Mouse (Mus musculus): Measurements from ENCODE around the gene Clip2.

The Clip2 gene

DNA sequence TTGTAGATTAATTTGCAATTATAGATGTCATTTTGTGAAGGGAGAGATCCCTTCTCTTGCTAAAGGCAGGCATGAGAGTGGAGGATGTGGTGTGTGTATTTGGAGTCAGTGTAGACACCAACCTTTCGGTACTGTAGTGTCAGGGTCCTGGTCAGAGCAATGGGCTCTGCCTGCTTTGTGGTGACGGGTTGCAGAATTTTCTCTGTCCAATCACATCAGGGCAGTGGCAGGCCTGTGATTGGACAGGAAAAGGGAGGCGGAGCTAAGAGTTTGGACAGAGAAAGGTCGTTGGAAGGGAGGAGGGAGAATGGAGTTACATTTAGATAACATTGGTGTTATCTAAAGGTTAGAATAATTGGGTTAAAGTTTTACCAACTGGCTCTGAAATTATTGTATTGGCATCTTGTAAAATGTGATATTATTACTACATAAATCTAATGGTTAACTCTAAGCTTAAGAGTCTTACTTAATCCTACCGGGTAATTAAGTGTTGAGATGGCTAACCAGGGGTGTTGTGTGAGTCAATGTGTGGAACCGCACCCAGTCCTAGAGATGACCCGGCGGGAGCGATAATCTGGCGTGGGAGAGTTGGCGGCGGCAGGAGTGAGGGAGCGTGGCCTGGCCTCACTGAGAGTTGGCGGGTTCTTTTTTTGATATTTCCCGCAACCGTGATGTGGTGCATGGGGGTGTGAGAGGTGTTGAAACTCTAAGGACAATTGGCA is 8.4 kb upstream of the Clip2 start:
- DNase-seq = no peak

DNA sequence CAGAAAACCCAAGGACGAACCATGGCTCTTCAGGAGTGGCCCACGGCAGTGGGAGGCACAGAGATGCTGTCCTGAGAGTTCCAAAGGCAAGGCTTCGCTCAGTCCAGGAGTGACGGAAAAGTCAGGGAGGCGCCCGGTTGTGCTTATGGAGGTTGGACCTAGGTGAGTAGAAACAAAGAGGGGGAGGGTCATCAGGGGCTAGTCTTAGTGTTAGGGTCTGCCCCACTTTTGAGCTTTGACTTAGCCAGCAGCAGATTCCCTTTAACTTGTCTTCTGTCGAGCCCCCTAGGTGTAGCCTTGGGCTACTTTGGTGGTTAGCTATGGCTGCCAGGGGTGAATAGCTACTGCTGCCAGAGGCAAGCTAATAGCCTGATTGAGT is 7.8 kb upstream of the Clip2 start, which contains the start of gene Syna:
Syna (minus strand) TSS at position 101 of the 379 bp plus-strand sequence.
- DNase-seq = no peak

DNA sequence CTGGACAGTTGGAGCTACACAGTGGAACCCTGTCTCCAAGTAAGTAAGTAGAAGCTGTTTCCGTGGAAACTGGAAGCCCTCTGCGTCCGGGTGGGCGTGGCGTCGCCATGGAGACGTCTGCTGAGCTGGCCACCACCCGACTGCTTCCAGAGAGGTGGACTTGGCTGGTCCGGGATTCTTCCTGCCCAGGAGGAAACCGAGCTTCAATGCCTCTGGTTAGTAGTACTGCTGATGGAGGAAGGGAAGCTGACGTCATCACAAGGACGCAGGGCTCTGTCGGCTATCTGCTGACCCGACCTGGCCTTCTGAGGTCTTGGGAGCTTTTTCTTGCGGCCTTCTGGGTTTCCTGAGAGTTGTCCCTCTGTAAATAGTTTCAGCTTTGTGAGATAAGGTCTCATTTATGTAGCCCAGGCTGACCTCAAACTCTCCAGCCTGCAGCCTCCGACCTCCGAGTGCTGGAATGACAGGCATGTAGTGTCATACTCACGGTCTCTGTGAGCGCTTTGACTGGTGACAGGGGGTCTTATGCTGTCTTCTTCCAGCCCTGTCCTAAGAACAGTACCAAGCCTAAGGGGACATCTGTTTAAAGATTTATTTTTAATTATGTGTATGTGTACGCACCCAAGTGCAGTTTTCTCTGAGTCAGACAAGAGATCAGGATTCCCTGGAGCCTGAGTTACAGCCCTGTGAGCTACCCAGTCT is 3.4 kb upstream of the Clip2 start:
- peak; percentile 93 to 94 for DNase-seq

DNA sequence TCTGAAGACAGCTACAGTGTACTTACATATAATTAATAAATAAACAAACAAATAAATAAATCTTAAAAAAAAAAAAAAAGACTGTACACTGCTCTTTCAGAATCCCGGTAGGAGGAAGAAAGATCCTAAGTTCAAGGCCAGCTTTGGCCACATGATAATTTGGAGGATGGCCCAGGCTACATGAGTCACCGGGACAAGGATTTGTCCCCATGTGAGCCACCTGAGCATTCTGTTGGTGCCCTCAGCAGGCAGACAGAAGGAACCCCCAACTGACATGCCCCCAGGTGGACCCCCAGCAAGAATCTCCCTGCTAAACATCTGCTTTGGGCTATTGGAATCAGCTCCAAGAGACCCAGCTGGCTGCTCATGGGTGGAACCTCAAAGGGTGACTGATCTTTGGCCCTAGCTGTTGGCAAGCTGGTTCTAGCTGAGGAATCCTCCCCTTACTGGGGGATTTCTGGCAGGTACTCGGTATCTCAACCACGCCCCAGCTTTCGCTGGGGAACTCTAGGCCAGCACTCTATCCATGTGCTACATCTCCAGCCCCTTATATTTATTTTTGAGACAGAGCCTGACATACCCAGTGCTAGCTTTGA is 1.8 kb upstream of the Clip2 start:
- DNase-seq = peak; percentile 35 to 55

DNA sequence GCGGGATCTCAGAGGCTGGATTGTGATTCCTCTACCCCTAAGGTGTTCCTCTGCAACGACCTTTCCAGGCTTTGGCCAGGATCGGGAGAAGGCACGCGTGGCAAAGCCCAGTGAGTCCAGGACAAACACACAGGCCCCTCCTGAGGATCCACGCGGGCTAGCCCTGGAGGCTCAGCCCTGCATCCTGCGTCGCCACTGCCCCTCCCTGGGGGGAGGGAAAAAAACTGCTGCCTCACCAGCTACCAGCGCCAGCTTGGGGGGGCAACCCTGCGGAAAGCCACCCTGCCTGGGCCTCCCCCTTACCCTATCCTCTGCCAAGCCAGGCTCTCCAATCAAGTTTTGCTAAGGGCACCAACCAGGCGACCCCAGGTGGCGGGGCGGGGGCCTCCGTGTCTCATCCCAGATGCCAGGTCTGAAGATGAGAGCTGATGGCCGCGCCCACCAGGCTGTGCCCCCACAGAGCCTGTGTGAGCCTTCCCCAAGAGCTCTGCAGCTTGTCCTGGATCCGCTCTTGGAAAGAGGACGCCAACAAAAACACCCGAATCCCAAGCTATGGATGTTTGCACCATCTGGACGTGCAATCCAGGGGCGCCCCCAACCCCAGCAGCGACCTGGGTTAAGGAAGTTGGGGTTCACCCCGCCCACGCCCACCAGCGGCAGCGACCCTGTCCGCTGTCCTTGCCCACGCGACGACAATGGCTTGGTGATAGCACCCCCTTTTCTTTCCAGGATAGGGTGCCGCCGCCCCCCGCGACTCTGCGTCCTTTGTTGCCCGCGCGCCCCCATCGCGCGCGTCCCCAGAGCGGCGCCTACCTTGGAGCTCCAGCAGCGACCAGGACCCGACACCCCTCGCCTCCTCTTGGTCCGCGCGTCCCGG is 763 bp downstream of the Clip2 start:
- peak; percentile 55 to 75 for DNase-seq

DNA sequence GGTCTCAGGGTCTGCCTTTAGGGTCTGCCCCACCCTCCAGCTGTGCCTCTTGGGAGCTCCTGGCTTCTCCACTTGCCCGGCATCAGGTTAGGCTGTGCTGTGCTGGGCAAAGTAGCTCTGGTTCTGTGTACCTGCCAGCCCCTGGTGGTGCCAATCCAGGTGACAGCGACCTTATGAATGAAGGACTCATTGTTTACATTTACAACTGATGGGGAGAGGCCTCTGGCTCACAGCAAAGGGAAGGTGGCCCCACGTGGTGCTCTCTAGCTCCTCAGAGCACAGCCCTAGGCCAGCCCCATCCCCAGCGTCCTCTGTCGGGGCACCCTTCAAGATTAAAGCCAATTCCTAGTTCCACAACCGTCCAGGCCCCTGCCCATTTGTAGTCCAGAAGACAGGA is 1.4 kb downstream of the Clip2 start:
- peak; percentile 15 to 50 for DNase-seq

DNA sequence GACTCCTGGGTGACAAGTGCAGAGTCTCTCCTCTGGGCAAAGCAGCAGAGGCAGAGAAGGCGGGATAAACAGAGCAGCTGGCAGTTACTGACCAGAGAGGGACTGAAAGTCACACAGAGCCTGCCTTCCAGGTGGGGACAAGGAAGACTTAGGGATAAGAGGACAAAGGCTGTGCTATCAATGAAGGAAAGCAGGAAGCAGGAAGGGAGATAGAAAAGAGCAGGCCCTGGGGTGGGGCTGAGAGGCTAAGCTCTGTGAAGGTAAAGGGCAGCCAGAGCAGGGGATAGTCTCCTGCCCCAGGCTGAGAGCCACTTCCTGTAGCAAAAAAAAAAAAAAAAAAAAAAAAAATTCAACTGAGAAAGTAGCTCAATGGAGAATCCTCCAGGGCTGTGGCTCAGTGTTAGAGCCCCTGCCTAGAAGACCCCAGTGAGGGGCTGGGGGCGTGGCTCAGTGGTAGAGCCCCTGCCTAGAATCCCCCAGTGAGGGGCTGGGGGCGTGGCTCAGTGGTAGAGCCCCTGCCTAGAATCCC is 2.5 kb downstream of the Clip2 start:
- DNase-seq = no peak

DNA sequence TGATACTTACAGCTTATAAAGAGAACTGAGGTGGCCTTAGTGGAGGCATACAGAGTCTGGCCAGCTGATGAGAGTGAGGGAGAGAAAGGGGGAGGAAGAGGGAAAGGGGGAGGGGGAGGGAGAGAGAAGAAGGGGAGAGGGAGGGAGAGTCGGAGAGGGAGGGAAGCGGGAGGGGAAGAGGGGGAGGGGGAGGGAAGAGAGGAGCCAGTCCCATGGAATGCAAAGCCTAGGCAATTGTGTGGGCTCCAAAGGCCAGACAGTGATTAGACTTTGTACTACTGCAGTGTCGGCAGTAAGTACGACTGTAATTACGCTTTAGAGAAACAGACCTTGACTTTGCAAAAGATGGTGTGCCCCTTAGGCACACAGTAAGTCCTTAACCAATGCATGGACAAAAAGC is 3.9 kb downstream of the Clip2 start:
- peak; percentile 65 to 87 for DNase-seq

DNA sequence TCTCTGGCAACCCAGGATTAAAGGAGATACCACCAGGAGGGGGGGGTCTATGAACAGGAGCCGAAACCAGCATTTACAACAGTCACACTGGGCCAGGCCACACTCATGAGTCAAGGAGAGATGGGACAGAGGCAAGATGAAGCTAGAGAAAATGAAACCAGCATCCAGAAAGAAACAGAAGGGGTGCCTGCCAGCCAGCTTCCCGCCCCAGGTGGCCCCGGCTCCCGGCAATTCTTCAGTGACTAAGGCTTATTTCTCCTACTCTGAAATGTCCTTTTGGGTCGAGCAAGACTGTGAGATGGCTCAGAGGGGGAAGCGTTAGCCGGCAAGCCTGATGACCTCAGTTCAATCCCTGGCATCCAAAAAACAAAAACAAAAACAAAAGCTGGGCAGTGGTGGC is 5.4 kb downstream of the Clip2 start:
- DNase-seq = no peak

DNA sequence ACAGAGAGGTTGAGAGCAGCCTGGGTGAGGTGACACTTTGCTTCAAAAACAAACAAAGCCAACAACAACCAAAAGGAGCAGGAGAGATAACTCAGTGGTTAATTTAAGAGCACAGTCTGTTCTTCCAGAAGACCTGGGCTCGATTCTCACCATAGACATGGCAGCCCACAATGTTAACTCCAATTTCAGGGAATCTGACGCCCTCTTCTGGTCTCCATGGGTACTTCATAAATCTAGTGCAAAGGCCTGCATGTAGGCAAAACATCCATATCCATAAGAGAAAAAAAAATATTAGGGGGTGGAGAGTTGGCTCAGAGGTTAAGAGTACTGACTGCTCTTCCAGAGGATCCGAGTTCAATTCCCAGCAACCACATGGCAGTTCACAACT is 7.0 kb downstream of the Clip2 start:
- peak in 1 of 2 experiments; percentile 37 for DNase-seq

DNA sequence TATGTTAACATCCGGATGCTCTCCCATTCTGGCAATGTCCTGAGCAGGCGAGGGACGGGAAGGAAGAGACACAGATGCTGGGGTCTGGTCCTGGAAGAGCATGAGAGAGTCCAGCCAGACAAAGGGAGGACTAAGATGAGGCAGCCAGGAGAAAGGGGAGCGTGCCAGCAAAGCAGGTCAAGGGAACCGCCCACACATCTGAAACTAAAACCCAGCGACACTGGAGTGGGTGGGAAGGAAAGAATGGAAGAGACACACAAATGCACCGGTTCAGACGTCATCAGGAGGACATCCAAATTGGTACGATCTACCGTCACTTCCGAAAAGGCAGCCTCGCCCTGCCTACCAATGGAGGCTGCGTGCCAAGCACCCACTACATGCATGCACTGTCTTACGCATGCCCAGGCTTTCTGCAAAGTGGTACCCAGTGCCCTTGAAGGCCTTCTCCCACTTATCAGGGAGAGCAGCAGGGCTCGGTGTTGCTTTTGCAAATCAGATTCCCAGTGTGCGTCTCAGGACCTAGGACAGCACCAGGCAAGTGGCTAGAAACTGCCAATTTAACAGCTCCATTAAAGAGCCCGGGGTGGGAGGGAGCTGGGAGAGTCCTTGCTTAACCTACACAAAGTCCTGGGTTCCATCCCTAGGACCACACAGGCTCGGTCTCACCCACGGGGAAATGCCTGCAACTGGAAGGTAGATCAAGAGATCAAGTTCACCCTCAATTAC is 7.6 kb downstream of the Clip2 start:
- peak; percentile 54 to 64 for DNase-seq

DNA sequence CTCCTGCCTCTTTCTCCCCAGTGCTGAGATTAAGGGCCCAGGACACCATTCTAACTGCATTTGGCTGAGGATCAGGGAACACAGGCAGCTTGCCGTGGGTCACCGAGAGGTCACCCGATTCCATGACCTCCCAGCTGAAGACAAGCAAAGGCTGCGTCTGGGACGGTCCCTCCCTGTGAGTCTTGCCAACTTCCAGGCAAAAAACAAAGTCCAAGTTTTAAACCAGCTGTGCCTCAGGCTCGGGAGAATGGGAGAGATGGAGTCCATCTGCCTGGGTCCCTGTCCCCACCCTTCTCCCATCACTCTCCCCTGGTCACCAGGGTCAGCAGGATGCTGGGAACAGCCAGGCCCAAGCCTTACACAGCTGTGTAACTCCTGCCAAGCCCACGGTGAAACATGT is 10.6 kb downstream of the Clip2 start:
- peak; percentile 88 to 94 for DNase-seq

DNA sequence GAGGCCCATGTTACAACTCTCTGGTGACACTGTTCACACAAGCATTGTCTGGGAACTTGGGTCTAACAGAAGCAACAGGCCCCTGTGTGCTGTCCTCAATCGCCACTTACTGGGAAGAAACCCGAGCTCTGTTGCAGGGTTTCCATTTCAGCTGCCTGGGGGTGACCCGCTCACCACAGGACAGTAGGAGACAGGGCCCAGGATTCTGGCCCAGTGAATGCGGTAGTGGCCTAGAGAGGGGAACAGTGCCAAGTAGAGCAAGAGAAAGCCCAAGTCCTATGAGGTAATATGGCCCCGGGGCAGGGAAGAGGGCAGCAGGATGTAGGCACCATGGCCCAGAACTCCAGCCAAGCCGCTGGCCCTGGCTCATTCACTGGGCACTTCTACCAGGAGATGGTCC is 11.4 kb downstream of the Clip2 start:
- DNase-seq = peak; percentile 25 to 62

DNA sequence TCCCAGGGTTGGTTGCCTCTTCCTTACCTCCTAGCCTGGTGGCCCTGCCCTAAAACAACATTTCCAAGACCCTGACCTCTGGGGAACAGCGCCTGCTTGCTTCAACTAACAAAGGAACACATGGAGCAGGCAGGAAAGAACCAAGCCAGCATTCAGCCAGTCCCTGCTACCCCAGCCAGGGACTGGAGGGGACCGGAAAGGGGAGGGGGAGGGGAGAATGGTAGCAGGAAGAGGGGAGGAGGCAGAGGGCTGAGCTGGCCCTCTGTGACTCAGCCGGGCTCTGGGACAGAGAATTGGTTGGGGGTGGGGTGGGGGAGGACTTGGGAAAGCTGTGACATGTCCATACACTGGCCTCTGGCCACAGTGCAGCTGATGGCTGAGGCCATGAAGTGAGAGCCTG is 12.3 kb downstream of the Clip2 start:
- DNase-seq = peak; percentile 70 to 87

DNA sequence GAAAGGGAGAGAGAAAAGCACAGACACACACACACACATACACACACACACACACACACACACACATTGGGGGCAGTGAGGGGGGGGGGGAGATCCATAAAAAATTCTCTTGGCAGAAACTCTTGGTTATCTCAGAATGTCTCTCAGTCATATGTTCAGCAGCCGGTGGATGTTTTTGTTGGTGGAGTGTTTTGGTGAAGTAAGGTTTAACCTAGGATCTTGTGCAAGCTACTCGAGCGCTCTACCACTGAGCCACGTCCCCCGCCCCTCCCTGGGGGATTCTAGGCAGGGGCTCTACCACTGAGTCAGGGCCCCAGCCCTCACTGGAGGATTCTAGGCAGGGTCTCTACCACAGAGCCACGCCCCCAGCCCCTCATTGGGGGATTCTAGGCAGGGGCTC is 16.2 kb downstream of the Clip2 start:
- DNase-seq = no peak

DNA sequence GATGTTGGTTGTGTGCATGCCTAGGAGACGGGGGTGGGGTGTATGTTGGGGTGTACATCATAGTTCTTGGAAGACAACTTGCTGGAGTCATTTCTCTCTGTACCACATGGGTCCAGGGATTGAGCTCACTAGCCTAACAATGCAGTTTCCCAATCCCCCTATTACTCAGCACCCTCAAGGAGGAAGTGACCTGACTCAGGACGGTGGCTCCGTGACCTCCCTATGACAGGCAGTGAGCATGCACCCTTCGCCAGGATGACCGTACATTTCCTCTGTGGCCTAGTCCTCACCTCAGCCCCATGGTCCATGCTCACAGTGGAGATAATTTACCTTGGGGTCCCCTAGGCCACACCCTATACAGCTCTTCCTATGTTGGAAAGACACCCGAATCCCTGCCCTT is 19.8 kb downstream of the Clip2 start:
- DNase-seq = no peak

DNA sequence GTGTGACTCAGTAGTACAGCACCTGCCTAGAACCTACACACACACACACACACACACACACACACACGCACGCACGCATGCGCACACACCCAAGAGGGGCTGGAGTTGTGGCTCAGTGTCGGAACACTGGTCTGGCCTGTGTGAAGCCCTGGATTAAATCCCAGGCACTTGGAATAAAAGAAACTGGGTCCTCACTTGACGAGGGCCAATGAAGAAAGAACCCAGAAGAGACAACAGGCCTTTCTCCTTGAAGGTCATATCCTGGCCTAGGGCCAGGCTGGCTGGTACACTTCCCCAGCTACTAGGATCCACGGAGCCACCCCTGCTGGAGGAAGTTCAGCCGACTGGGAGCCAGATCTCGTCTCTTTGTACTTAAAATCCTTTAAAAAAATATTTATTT is 20.6 kb downstream of the Clip2 start:
- no peak for DNase-seq

DNA sequence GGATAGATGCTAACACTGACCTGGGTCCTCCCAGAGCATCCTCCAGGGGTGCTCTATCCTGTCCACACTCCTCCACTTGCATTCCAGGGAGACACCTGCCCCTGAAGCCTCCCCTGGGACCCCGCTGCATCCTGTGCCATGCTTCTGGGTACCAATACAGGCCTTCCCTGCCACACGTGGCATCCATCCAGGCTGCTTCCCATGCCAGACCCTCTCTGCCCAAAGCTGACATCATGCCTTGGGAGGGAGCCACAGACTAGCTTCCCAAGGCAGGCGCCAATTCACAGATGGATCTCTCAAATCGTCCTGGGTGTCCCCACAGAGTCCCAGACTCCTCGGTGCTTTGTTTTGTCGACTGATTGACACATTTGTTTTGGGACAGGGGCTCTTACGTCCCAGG is 21.4 kb downstream of the Clip2 start:
- peak in 1 of 2 experiments; percentile 23 for DNase-seq

DNA sequence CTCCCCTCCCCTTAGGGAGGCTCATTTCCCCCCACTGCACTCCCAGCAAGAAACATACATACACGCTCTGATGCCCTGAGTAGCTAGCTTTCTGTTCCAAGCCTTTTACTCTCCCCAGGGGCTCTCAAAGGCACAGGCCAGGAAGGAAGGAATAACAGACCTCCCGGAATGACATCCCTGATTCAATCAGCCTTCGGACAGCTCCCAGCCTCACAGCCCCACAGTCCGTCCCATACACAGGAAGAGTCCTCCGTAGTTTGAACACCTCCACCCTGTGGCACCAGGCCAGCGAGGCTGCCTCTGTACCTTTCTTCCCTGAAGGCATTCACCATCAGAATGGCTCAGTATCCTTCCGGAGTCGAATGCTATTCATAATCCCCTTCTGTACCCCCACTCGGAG is 23.7 kb downstream of the Clip2 start:
- peak; percentile 36 to 56 for DNase-seq

DNA sequence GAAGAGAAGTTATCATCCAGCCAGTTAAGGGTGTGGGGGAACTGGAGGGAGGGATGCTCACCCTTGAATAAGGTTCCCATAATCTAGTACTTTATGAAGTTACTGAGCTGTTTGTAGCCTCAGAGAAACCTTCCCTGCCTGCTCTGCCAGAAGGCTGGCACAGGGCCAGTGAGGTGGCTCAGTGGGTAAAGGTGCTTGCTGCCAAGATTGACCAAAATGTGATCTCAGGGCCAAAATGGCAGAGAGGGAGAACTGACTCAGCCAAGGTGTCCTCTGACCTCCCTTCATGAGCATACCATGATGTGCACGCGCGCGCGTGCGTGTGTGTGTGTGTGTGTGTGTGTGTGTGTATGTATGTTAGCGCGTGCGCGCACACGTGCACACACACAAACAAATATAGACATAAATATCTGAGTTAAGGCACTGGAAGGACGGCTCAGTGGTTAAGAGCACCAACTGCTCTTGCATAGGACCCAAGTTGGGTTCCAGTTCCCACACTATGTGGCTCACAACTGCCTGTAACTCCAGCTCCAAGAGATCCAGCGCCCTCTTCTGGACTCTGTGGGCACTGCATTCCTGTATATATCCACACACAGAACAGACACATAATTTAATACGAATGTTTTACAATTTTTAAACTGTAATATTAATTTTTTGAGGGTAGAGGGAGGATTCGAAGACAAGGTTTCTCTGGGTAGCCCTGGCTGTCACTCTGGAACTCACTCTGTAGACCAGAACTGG is 26.1 kb downstream of the Clip2 start:
- peak in 1 of 2 experiments; percentile 52 for DNase-seq

DNA sequence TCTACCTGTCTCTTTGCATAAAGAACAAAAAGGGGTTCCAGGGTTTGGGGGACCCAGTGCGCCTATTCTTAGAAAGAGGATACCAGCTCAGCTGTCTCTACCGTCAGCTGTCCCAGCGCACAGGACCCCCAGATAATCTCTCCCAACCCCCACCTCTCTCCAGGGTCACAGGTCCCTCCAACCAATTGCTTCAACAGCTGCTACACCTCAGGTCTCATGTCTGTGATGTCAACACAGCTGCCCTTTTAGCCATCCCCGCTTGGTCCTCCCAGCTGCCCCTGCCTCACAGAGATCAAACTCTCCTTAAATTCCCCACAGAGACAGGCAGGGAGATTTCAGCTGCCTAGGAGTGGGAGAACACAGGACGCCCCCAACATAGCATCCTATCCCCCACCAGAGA is 28.5 kb downstream of the Clip2 start:
- no peak for DNase-seq

All from kidney, postnatal 25 days (tissue).